Mouse (Mus musculus) T-helper 2 cell (primary cell): ENCODE results near the gene Bcl9.

Source experiments
- in situ Hi-C: fragments of 300-600 bp; cut with MboI, MseI; formaldehyde crosslinking; loops from one replicate; pipeline ENCODE4 v1.15.1; 2025; ENCODE audit warnings: high pct_unique_total_duplicates

Gene Bcl9

DNA sequence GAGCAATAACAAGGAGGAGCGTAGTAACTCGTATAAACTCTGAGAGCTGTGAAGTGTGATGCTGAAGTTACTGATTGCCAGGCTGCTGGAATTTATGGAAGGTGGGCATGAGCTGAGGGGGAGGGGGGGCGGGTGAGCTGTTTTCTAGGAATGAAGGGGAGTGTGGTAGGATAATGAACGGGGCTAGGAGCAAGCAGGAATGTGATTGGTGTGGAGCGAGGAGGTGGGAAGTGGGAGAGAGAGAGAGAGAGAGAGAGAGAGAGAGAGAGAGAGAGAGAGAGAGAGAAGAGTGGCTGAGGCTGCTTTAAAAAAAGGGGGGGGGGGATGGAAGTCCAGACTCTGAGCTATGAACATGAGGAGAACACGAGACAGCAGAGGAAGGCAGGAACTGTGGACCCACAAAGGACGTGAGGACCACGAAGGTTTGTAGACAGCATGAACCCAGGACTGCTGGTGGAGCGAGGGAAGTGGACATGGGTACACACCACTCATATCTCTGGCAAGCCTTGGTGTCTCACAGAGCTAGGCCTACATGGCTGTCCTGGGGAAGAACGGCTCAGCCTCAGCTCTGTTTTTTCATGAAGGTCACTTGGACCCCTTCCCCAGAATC lies 1.2 kb upstream of the Bcl9 start:
- in situ Hi-C loops = loop anchor here (5.0 kb wide), 1 partner anchor 72 kb away; no protein-coding TSS in a partner anchor

- in situ Hi-C loops = loop anchor here (5.0 kb wide), 1 partner anchor 70 kb away; no protein-coding TSS in a partner anchor
Measured at GRCm38 (mm10) chr3:97296941-97297552, 670 bp downstream of the Bcl9 start.

DNA sequence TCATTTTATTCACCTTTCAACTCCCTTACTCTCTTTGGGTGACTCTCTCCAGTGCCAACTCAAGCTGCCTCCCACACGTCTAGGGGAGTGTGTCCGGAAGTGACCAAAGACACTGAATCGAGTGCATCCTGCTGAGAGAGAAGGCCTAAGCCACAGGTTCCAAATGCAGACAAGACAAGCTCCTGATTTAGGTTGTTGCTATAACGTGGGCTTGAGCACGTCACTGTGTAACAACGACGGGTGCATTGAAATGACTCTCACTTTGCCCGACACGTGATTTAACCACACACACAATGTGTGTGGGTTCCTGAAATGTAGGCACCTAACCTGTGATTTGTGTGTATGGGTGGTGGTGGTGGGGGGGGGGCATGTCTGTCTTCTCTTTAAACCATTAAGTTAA lies 3.4 kb downstream of the Bcl9 start:
- in situ Hi-C loops = loop anchor here (5.0 kb wide), 1 partner anchor 38 kb away; no protein-coding TSS in a partner anchor

GRCm38 (mm10) chr3:97284878-97285277 lies 12.8 kb downstream of the Bcl9 start:
- in situ Hi-C loops = no loop called here

GRCm38 (mm10) chr3:97284056-97284455 lies 13.7 kb downstream of the Bcl9 start:
- in situ Hi-C loops = no loop called here

- in situ Hi-C loops = no loop called here
Measured at GRCm38 (mm10) chr3:97281426-97281825, 16.3 kb downstream of the Bcl9 start.

DNA sequence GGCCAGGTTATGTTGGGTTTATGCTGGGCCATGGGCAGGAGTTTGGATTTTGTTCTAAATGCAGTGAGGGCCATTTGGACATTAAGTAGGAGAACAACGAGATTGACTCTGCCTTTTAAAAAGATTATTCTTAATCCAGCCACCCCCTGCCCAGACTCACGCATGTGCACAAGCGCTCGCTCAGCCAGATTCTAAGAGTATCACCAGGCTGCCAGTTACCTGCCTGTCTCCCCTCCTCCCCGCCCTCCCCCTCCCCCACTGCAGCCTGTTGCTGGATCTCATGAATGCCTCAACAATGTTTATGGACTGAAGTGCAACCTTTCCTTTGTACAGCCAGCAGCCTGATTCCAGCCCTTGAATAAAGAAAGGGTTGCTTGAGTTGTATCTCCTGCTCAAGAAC lies 22.0 kb downstream of the Bcl9 start:
- in situ Hi-C loops = no loop called here

DNA sequence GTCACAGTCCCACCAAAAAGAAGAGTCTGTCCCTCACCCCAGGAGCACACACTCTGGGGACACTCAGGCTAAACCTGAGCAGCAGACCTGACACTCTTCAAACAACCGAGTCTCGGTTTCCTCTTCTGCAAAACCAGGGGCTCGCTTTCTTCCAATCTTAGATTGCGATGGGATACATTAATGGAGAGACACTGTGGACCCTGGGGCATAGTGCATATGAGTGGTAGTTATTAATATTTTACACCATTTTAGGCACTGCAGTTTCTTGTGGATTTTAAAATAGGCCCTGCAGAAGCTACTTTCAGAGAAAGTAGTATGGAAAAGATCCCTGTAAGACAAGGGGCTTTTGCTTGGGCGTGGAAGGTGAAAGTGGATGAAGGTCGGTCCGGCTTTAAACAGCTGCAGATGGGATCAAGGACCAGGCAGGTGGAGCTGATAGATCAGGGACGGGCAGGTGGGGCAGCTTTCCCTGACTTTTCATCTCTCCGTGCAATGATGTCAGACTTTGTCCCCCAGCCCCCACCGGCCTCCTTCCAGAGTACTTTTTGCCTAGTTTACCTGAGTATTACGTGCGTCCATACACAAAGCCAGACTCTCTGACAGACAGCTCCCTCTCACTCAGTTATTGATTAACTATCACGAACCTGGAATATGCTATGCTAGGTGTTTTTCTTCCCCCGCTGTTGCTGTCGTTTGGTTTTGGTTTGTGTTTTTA lies 23.0 kb downstream of the Bcl9 start:
- in situ Hi-C loops = no loop called here

DNA sequence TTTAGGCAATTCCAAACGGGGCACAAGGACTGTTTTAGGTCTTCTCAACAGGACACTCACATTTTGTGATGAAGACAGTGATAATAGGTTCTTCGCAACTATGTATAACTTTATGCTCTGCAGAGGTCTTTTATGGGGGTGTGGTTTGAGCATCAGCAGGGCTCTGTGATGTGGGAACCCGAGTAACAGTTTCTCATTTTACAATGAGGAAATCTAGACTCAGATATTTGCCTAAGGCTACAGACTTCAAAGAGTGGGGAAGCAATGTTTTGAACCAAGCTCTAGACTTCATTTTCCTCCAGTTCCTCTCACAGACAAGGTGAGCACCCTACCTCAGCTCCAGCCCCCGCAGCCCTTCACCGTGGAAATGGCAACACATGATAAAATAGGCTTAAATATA lies 23.8 kb downstream of the Bcl9 start:
- in situ Hi-C loops = no loop called here

DNA sequence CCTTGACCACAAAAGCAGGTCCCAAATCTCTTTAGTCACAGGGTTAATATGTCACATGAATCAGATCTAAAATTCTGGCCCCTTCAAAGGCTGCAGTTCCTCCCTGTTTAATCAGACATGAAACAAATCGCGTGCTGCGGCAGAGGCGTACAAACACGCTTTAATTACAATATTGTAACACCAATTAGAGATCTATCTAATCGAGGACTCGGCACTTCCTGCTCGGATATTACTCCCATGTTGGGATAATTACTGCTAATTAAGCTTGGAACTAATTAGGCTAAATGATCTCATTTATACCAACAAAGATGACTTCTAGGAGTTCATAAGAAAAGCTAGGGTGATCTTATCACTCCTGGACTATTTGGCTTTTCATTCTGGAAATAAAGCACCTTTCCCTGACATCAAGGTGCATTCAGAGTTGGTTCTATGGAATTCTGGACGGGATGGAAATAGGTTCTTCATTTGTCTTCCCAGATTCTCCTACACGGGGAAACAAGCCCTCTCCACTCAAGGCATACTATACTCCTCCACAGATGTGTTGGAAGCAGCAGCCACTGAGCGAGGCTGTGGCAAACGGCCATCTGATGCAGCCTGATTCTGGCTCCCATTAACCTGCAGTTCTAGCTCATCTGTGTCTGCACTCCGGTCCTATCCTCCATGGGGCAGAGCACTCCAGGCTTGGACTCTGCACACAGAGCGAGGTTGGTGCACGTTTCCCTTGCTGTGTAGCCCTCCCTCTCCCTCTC lies 31.9 kb downstream of the Bcl9 start:
- in situ Hi-C loops = no loop called here

DNA sequence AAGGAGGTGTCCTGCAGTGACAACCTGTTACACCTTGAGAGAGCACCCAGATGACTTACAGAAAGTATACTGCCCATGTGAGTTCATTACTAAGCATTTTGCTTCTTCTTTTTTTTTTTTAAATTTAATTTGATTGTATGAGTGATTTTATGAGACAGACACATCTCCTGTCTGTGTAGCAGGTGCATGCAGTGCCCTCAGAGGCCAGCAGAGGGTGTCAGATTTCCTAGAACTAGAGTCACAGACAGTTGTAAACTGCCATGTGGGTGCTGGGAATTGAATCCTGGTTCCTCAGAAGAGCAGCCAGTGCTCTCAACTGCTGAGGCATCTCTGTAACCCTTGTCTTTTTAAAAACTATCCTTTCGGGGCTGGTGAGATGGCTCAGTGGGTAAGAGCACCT lies 35.5 kb downstream of the Bcl9 start:
- in situ Hi-C loops = no loop called here

GRCm38 (mm10) chr3:97255706-97256339 lies 41.9 kb downstream of the Bcl9 start:
- in situ Hi-C loops = no loop called here

DNA sequence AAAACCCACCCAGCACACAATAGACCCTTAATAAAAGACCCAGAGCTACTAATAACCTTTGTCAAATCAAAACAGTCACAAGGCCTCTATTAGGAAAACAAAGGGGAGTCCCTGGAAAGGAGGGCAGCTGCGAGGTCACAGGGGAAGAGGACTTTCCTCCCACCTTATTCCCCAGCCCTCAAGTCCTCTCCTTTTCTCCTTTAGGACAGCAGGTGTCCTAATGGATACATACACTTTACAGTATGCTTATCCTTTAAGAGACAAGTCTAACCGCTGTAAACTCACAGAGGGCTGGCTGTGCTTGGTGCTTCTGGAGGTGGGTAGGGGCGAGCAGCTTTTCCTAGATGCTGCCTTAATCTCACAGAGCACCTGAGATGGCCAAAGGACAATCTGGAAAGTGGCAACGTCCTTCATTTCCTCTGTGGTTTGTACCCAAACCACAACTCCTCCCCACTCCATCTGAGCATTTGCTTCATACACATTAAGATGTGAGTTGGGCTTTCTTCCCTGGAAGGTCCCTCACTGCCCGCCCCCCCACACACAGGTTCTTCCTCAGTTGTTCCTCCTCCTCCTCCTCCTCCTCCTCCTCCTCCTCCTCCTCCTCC lies 42.8 kb downstream of the Bcl9 start:
- in situ Hi-C loops = no loop called here

DNA sequence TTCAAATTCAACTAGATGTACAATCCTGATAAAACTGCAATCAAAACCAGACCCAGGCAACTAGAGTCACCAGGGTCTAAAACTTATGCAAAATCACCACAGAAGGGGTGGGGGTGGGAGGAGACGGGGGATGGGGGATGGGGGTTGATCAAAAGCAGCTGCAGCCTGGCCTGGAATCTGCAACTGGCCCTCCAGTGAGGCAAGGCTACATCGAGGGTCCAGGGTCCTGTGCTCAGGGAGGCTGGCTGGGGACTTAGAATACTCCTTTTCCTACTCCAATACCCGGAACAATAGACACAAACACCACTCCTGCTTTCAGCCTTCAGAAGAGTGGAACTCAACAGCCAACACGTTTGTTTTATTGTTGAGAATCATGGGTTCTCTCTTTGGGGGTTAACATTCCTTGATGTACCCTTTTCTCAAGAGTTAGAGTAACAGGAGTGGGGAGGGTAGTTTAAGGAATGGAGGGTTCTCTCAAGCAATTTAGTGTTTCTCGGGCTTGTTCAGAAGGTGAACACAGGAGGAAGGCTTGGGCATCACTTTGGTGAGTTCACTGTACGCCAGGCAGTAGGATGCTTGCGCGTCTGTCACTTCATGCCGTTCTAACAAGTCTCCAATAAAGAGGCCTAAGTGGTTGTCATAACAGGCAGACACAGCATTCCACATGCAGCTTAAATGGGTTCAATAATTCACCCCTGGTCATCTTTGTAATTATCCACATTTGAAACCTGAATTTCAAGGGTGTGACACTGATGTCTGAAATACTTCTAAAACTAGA lies 43.7 kb downstream of the Bcl9 start:
- in situ Hi-C loops = no loop called here

GRCm38 (mm10) chr3:97252896-97253295 lies 44.8 kb downstream of the Bcl9 start:
- in situ Hi-C loops = no loop called here

- in situ Hi-C loops = no loop called here
Measured at GRCm38 (mm10) chr3:97242629-97243167, 55.0 kb downstream of the Bcl9 start.

DNA sequence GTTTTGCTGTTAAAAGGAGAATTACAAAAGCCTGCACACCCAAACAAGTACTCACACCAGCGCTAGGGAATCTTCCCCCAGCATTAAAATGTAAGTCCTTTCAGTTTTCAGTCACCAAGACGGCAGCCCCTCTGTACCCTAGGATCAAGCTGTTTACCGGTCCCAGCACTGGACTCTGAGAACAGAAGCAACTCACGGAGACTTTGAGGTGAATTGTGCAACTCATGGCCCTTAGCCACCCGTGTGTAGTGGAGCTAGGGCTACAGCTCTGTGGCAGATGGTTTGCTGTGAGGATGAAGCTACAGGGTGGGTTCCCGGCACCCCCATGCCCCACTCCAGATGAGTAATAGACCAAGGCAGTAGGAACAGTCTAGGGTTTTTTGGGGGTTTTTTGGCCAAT lies 55.9 kb downstream of the Bcl9 start:
- in situ Hi-C loops = no loop called here

DNA sequence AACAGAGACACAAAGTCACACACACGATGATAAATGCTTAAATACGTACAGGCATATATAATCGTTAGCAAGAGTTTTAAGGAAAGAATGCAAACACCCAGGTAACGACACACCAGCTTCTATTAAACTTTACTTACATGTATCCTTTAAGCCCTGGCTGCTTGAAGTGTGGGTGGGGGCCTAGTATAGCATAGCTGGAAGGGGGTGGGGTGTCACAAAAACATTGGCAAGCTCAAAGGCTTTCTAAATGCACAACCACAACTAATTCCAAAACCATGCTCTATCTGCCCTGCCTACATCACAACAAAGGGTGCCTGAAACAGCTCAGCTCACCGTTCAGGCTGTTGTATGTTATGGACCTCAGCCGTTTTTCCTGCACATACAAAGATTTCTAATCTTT lies 57.9 kb downstream of the Bcl9 start:
- in situ Hi-C loops = no loop called here

GRCm38 (mm10) chr3:97239316-97239715 lies 58.4 kb downstream of the Bcl9 start:
- in situ Hi-C loops = no loop called here

DNA sequence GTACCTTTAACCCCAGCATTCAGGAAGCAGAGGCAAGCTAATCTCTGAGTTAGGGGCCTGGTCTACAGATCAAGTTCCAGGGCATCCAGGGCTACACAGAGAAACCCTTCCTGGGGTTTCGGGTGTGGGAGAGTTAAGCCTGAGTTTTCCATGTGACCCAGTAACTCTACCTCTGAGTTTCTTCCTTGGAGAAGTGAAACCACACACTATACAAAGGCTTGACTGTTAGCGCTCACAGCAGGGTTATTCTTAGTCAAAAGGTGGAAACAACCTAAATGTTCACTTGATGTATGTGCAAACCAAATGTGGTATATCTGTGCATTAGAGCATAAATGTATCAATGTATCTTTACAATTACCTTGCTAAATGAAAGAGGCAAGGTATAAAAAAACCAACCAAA lies 59.2 kb downstream of the Bcl9 start:
- in situ Hi-C loops = no loop called here
